Mouse (Mus musculus) activated CD4-positive, CD25-positive, alpha-beta regulatory T cell, adult 9 weeks (primary cell): ENCODE results near the gene Igf2bp1. TPM values are rescaled to one million over a fixed set of nuclear protein-coding genes. Genes with fewer than 3 reads are reported as not detected.

ENCODE experiments used
- polyA plus RNA-seq: library from polyadenylated mRNA; unstranded; fragments of 100-300 nt; shearing (Covaris generic); gene quantifications from one replicate; pipeline ENCODE4 v1.2.1, GENCODE M21; 2017

Igf2bp1 gene
- not detected for polyA plus RNA-seq

DNA sequence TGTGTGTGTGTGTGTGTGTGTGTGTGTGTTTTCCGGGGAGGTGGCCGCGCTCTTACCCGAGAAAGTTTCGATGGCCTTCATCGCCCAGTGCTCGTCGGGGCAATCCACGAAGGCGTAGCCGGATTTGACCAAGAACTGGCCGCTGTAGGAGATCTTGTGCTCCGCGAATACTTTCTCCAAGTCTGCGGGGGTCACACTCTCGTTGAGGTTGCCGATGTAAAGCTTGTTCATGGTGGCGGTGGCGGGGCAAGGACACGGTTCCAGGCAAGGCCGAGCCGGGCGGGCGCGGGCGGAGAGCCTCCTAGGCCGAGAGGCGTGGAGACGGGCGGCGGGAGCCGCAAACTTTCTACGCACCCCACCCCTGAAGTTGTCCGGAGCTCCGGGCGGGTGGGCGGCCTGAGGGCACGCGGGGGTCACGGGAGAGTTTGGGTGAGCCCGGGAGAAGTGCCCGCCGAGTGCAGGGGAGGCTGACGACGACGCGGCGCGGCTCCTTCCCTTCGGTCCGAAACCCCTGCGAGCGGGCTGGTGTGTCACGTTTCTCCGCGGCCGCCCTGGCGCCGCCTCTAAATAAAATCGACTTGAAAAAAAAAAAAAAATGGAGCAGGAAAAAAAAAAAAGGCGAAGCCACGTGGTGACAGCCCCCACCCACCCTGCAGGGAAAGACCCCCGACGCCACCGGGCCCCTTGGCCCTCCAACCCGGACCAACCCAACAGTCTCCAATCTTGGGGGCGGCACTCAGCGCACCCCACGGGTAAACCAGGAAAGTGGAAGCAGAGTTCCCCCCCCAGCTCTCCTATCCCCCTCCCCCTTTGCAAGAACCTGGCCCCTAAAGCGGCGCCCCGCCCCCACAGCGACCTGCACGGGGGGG lies at the start of gene Igf2bp1:
Gene Igf2bp1 (minus strand): TSS at position 538 of the 869 bp plus-strand sequence.

DNA sequence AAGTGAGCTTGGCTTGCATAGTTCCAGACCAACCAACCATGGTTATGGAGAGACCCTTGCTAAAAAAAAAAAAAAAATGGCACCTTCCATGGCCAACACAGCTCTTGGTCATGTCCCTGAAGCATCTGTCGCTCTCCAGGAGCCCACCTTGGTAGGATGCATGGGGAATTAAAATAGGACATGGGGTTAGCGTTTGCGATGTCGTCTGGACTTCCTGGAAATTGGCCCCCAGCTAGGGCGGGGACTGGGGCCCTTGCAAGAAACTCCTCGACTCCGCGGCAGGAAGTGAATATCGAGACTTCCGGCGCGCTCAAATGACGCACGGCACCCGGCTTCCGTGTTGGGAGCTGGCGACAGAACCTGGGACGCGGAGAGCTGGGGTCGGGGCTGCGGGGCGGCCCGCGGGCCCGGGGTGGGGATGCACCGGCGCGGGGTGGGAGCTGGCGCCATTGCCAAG lies 28.9 kb upstream of the Igf2bp1 start, which contains the start of gene Snf8:
Gene Snf8 (plus strand): TSS at position 290 of the 457 bp plus-strand sequence.

DNA sequence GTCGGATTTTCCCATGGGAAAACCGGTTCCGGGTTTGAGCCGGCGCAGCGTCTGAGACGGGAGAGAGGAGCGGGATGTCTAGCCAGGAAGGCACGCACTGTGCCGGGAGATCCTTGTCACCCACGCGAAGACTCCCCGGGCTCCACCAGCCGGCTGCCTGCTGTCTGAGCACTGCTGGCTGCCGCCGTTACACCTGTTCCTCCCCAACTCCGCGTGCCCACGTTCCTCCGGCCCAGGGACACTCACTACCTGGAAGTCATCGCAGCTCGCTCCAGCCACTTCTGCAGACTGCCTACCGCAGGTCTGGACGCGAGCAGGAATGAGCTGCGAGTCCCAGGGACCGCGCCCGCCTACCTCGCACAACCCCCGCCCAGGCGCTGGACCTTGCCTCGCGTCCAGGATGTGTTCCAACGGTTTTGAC lies 91.2 kb downstream of the Igf2bp1 start, which contains the start of gene B4galnt2:
Gene B4galnt2 (minus strand): TSS at position 321 of the 421 bp plus-strand sequence.

Other genes with a start within 250 kb of the Igf2bp1 start
- not detected for gene Phospho1, start 181.4 kb downstream of the Igf2bp1 start, polyA plus RNA-seq
- 50.0 TPM for gene Gngt2, start 168.7 kb downstream of the Igf2bp1 start, polyA plus RNA-seq
- 64.6 TPM for gene Abi3, start 163.5 kb downstream of the Igf2bp1 start, polyA plus RNA-seq
- gene B4galnt2, start 91.0 kb downstream of the Igf2bp1 start, polyA plus RNA-seq: 0.21 TPM
- gene Gip, start 18.6 kb upstream of the Igf2bp1 start, polyA plus RNA-seq: not detected
- gene Snf8, start 28.9 kb upstream of the Igf2bp1 start, polyA plus RNA-seq: 82.3 TPM
- gene Ube2z, start 59.4 kb upstream of the Igf2bp1 start, polyA plus RNA-seq: 8.9 TPM
- 339 TPM for gene Atp5g1, start 69.7 kb upstream of the Igf2bp1 start, polyA plus RNA-seq
- not detected for gene Calcoco2, start 106.0 kb upstream of the Igf2bp1 start, polyA plus RNA-seq
- not detected for gene Ttll6, start 127.8 kb upstream of the Igf2bp1 start, polyA plus RNA-seq
- gene Hoxb13, start 188.4 kb upstream of the Igf2bp1 start, polyA plus RNA-seq: not detected